Mouse (Mus musculus): ENCODE results near the gene Stra6l. TPM values are rescaled to one million over a fixed set of nuclear protein-coding genes. Genes with fewer than 3 reads are reported as not detected.

Gene Stra6l
- polyA plus RNA-seq, 1 experiment: 8.4 TPM

GRCm38 (mm10) chr4:45909256-45909655 is 60.8 kb downstream of the Stra6l start:
- 84% methylated on average over 13 of the region's 13 CpGs for WGBS

GRCm38 (mm10) chr4:45909924-45910323 is 61.5 kb downstream of the Stra6l start:
- no peak for DNase-seq (ENCODE audit: low read depth, low spot score)
- whole genome bisulfite sequencing: 56% methylated on average over 4 of the region's 4 CpGs

More at GRCm38 (mm10) chr4:45909256-45909655, 60.8 kb downstream of the Stra6l start:
- no peak for DNase-seq (ENCODE audit: low read depth, low spot score)

- DNase-seq (ENCODE audit: low read depth, low spot score): no peak
- WGBS: 74% methylated on average over 5 of the region's 5 CpGs
These were observed 62.8 kb downstream of the Stra6l start for GRCm38 (mm10) chr4:45911256-45911655.

- DNase-seq (ENCODE audit: low read depth, low spot score): no peak
- WGBS: 87% methylated on average over 4 of the region's 4 CpGs
These were observed 63.4 kb downstream of the Stra6l start for GRCm38 (mm10) chr4:45911876-45912275.

- no peak for DNase-seq (ENCODE audit: low read depth, low spot score)
- WGBS: 76% methylated on average over 7 of the region's 7 CpGs
These were observed 68.6 kb downstream of the Stra6l start for GRCm38 (mm10) chr4:45917091-45917490.

- no peak for DNase-seq (ENCODE audit: low read depth, low spot score)
- 54% methylated on average over 10 of the region's 10 CpGs for WGBS
These were observed 73.4 kb downstream of the Stra6l start for GRCm38 (mm10) chr4:45921663-45922435.

- 86% methylated on average over 4 of the region's 4 CpGs for WGBS
- DNase-seq (ENCODE audit: low read depth, low spot score): no peak
These were observed 75.5 kb downstream of the Stra6l start for GRCm38 (mm10) chr4:45924011-45924410.

- no peak for DNase-seq (ENCODE audit: low read depth, low spot score)
- WGBS: 67% methylated on average over 4 of the region's 4 CpGs
These were observed 80.1 kb downstream of the Stra6l start for GRCm38 (mm10) chr4:45928561-45928960.

Other genes starting within 250 kb of the Stra6l start
- 396 and 510 TPM in 2 replicates for gene Aldh1b1, start 49.6 kb upstream of the Stra6l start, polyA plus RNA-seq (2012; rRNA removed)
- gene Igfbpl1, start 21.7 kb upstream of the Stra6l start, polyA plus RNA-seq (2012; rRNA removed): 0.12 and 0.17 TPM in 2 replicates
- gene Ccdc180, start 41.6 kb downstream of the Stra6l start, polyA plus RNA-seq (2012; rRNA removed): not detected in 2 replicates
- 21.2 and 31.6 TPM in 2 replicates for gene Tdrd7, start 116.7 kb downstream of the Stra6l start, polyA plus RNA-seq (2012; rRNA removed)
- 2.2 and 2.3 TPM in 2 replicates for gene Tmod1, start 190.3 kb downstream of the Stra6l start, polyA plus RNA-seq (2012; rRNA removed)

All from large intestine, adult 2 months (tissue).